Mouse (Mus musculus) neural tube, embryonic 13.5 days (tissue): ENCODE measurements around the gene Tmem265. TPM values are rescaled to one million over a fixed set of nuclear protein-coding genes. Genes with fewer than 3 reads are reported as not detected.
A peak's percentile ranks its signal among the peaks of the same experiment; 100 is the strongest.

Experiments used
- ATAC-seq: fragments of 200-750 bp; cut with Nextera tagmentation; 2 replicates; pipeline ENCODE4 v1.8.0; 2017; ENCODE audit warnings: low read depth, mild to moderate bottlenecking, moderate TSS enrichment, moderate library complexity
- H3K27ac ChIP-seq: fragments of 300-500 bp; sonication (generic); replicated peaks from 2 replicates; pipeline ENCODE4 v1.5.1; 2015; ENCODE audit warnings: moderate library complexity, mild to moderate bottlenecking, inconsistent platforms
- H3K27me3 ChIP-seq: fragments of 300-500 bp; sonication (generic); 2 replicates; pipeline ENCODE4 v1.6.1; 2015; ENCODE audit warnings: mild to moderate bottlenecking, inconsistent platforms
- H3K36me3 ChIP-seq: fragments of 300-500 bp; sonication (generic); 2 replicates; pipeline ENCODE4 v1.6.1; 2015; ENCODE audit warnings: mild to moderate bottlenecking, inconsistent platforms
- H3K4me1 ChIP-seq: fragments of 300-500 bp; sonication (generic); replicated peaks from 2 replicates; pipeline ENCODE4 v1.6.1; 2015; ENCODE audit warnings: inconsistent platforms
- H3K4me2 ChIP-seq: fragments of 300-500 bp; sonication (generic); 2 replicates; pipeline ENCODE4 v1.6.1; 2015; ENCODE audit warnings: inconsistent platforms, mild to moderate bottlenecking, moderate library complexity
- H3K4me3 ChIP-seq: fragments of 300-500 bp; sonication (generic); 2 replicates; pipeline ENCODE4 v1.5.1; 2015; ENCODE audit warnings: mild to moderate bottlenecking, inconsistent platforms
- H3K9ac ChIP-seq: fragments of 300-500 bp; sonication (generic); 2 replicates; pipeline ENCODE4 v1.6.1; 2015; ENCODE audit warnings: moderate library complexity, mild to moderate bottlenecking, inconsistent platforms
- H3K9me3 ChIP-seq: fragments of 300-500 bp; sonication (generic); 2 replicates; pipeline ENCODE4 v1.6.1; 2016; ENCODE audit warnings: inconsistent platforms
- WGBS: fragments of 180-500 bp; shearing (Covaris S2); methylation state at CpG from one replicate; pipeline ENCODE4 v1.1.7; 2015; 5-methylcytosine and 5-hydroxymethylcytosine counted together
- polyA plus RNA-seq: library from polyadenylated mRNA; unstranded; fragments of >200 nt; fragmentation: Nextera tagmentation; extraction: Ambion mirVana; gene quantifications from 2 replicates; pipeline ENCODE4 v1.2.1, GENCODE M21; 2015

Gene Tmem265
- polyA plus RNA-seq, 1 experiment from 2014 or later = 4.5 TPM

GRCm38 (mm10) chr7:127564381-127565150 lies 3.4 kb downstream of the Tmem265 start:
- ATAC-seq = no peak
- no peaks in the 10 kb centered on the region for H3K4me1 ChIP-seq
- no peaks in the 10 kb centered on the region for H3K9me3 ChIP-seq
- no peaks in the 10 kb centered on the region for H3K27me3 ChIP-seq
- H3K9ac ChIP-seq = no peak overlapping the region
- 80% methylated on average over 6 of the region's 6 CpGs for WGBS
- peaks cover 70% of the 10 kb centered on the region for H3K36me3 ChIP-seq
- no peak overlapping the region for H3K4me3 ChIP-seq
- no peak overlapping the region for H3K4me2 ChIP-seq
- H3K27ac ChIP-seq = no peak overlapping the region

- Histone ChIP-seq H3K27me3 (no peaks in the 10 kb centered on the region), H3K4me3 (peak within 1 kb of the TSS; percentile 82), H3K4me2 (peak within 1 kb of the TSS; percentile 98), H3K27ac (peak within 1 kb of the TSS; percentile 81), H3K36me3 (peaks cover 19% of the 10 kb centered on the region), H3K9ac (peak within 1 kb of the TSS; percentile 92), H3K4me1 (peaks cover 29% of the 10 kb centered on the region), H3K9me3 (no peaks in the 10 kb centered on the region)
- under 1% methylated on average over 17 of the region's 17 CpGs for WGBS
- peak; percentile 98 for ATAC-seq
Observed at GRCm38 (mm10) chr7:127572895-127573471, 11.8 kb downstream of the Tmem265 start, which contains the start of gene Phkg2. TSS of gene Phkg2 (plus strand) at chr7:127573340.

- 1% methylated on average over 24 of the region's 28 CpGs for WGBS
- Histone ChIP-seq H3K9ac (peak overlapping the region; percentile 92), H3K27me3 (no peaks in the 10 kb centered on the region), H3K4me3 (peak overlapping the region; percentile 82), H3K27ac (peak overlapping the region; percentile 80), H3K9me3 (no peaks in the 10 kb centered on the region), H3K36me3 (peaks cover 25% of the 10 kb centered on the region), H3K4me2 (peak overlapping the region; percentile 98), H3K4me1 (peaks cover 29% of the 10 kb centered on the region)
- ATAC-seq = peak; percentile 84
Observed at GRCm38 (mm10) chr7:127573503-127574008, 12.4 kb downstream of the Tmem265 start.

- H3K4me1 ChIP-seq = peaks cover 29% of the 10 kb centered on the region
- H3K4me2 ChIP-seq = peak overlapping the region; percentile 98
- 21% methylated on average over 7 of the region's 7 CpGs for WGBS
- H3K27ac ChIP-seq = peak overlapping the region; percentile 80
- no peak for ATAC-seq
- H3K9me3 ChIP-seq = no peaks in the 10 kb centered on the region
- peaks cover 23% of the 10 kb centered on the region for H3K36me3 ChIP-seq
- peak overlapping the region; percentile 92 for H3K9ac ChIP-seq
- peak overlapping the region; percentile 82 for H3K4me3 ChIP-seq
- H3K27me3 ChIP-seq = no peaks in the 10 kb centered on the region
Observed at GRCm38 (mm10) chr7:127574115-127574514, 12.9 kb downstream of the Tmem265 start.

- Histone ChIP-seq H3K36me3 (peaks cover 67% of the 10 kb centered on the region), H3K4me3 (no peak overlapping the region), H3K27ac (no peak overlapping the region), H3K27me3 (no peaks in the 10 kb centered on the region), H3K4me2 (no peak overlapping the region), H3K4me1 (peaks cover 13% of the 10 kb centered on the region), H3K9ac (no peak overlapping the region), H3K9me3 (no peaks in the 10 kb centered on the region)
- no peak for ATAC-seq
- 94% methylated on average over 6 of the region's 6 CpGs for WGBS
Observed at GRCm38 (mm10) chr7:127583260-127583659, 22.1 kb downstream of the Tmem265 start.

- H3K4me1 ChIP-seq = peaks cover 24% of the 10 kb centered on the region
- H3K27ac ChIP-seq = no peak overlapping the region
- no peak overlapping the region for H3K4me2 ChIP-seq
- ATAC-seq = no peak
- peaks cover 58% of the 10 kb centered on the region for H3K36me3 ChIP-seq
- no peak overlapping the region for H3K9ac ChIP-seq
- H3K9me3 ChIP-seq = no peaks in the 10 kb centered on the region
- H3K27me3 ChIP-seq = no peaks in the 10 kb centered on the region
- 84% methylated on average over 7 of the region's 7 CpGs for WGBS
- H3K4me3 ChIP-seq = no peak overlapping the region
Observed at GRCm38 (mm10) chr7:127585031-127585430, 23.8 kb downstream of the Tmem265 start.

GRCm38 (mm10) chr7:127586149-127586548 lies 25.0 kb downstream of the Tmem265 start:
- WGBS = 97% methylated on average over 6 of the region's 6 CpGs
- Histone ChIP-seq H3K27me3 (no peaks in the 10 kb centered on the region), H3K27ac (no peak overlapping the region), H3K9me3 (no peaks in the 10 kb centered on the region), H3K4me1 (peaks cover 24% of the 10 kb centered on the region), H3K4me3 (no peak overlapping the region), H3K4me2 (no peak overlapping the region), H3K9ac (no peak overlapping the region), H3K36me3 (peaks cover 57% of the 10 kb centered on the region)
- ATAC-seq = no peak

- Histone ChIP-seq H3K36me3 (peaks cover 57% of the 10 kb centered on the region), H3K27me3 (no peaks in the 10 kb centered on the region), H3K4me3 (peak overlapping the region; percentile 92), H3K27ac (no peak overlapping the region), H3K9me3 (no peaks in the 10 kb centered on the region), H3K4me1 (peaks cover 24% of the 10 kb centered on the region), H3K9ac (peak overlapping the region; percentile 67), H3K4me2 (peak overlapping the region; percentile 80)
- WGBS = 68% methylated on average over 5 of the region's 5 CpGs
- ATAC-seq = no peak
Observed at GRCm38 (mm10) chr7:127587196-127587595, 26.0 kb downstream of the Tmem265 start.

GRCm38 (mm10) chr7:127588011-127588871 lies 27.1 kb downstream of the Tmem265 start, which contains the start of the genes Ccdc189 and Rnf40:
TSS of gene Ccdc189 (minus strand) at chr7:127588595.
TSS of gene Rnf40 (plus strand) at chr7:127588767.
- Histone ChIP-seq H3K27ac (peak within 1 kb of the TSS; percentile 84), H3K36me3 (peaks cover 57% of the 10 kb centered on the region), H3K4me1 (peaks cover 24% of the 10 kb centered on the region), H3K27me3 (no peaks in the 10 kb centered on the region), H3K9me3 (no peaks in the 10 kb centered on the region), H3K9ac (peak within 1 kb of the TSS; percentile 87), H3K4me3 (peak within 1 kb of the TSS; percentile 92), H3K4me2 (peak within 1 kb of the TSS; percentile 80)
- peak; percentile 98 for ATAC-seq
- under 1% methylated on average over 50 of the region's 50 CpGs for WGBS

GRCm38 (mm10) chr7:127588901-127589300 lies 27.7 kb downstream of the Tmem265 start:
- H3K9me3 ChIP-seq = no peaks in the 10 kb centered on the region
- H3K36me3 ChIP-seq = peaks cover 57% of the 10 kb centered on the region
- 6% methylated on average over 29 of the region's 29 CpGs for WGBS
- H3K9ac ChIP-seq = peak overlapping the region; percentile 87
- ATAC-seq = no peak
- H3K27me3 ChIP-seq = no peaks in the 10 kb centered on the region
- peak overlapping the region; percentile 80 for H3K4me2 ChIP-seq
- H3K4me3 ChIP-seq = peak overlapping the region; percentile 92
- H3K4me1 ChIP-seq = peaks cover 24% of the 10 kb centered on the region
- H3K27ac ChIP-seq = peak overlapping the region; percentile 84

- H3K4me3 ChIP-seq = peak overlapping the region; percentile 92
- H3K36me3 ChIP-seq = peaks cover 57% of the 10 kb centered on the region
- peak overlapping the region; percentile 87 for H3K9ac ChIP-seq
- H3K9me3 ChIP-seq = no peaks in the 10 kb centered on the region
- no peak for ATAC-seq
- 94% methylated on average over 9 of the region's 9 CpGs for WGBS
- H3K4me1 ChIP-seq = peaks cover 24% of the 10 kb centered on the region
- no peak overlapping the region for H3K27ac ChIP-seq
- no peaks in the 10 kb centered on the region for H3K27me3 ChIP-seq
- peak overlapping the region; percentile 80 for H3K4me2 ChIP-seq
Observed at GRCm38 (mm10) chr7:127589637-127590036, 28.4 kb downstream of the Tmem265 start.
